Mouse (Mus musculus) liver, adult 2 months (tissue): Measurements from ENCODE around the gene Bcat1.

ENCODE experiments used
- CTCF ChIP-seq: fragments of 200-500 bp; IDR thresholded peaks from 2 replicates; pipeline ENCODE4 v1.5.1; 2011; ENCODE audit warnings: low read depth, low read length, control low read depth
- POLR2A ChIP-seq: fragments of 200-500 bp; IDR thresholded peaks from 2 replicates; pipeline ENCODE4 v1.6.1; 2011; ENCODE audit warnings: low read length, control low read depth; ENCODE audit not compliant: insufficient read depth; ENCODE audit errors: extremely low read depth

DNA sequence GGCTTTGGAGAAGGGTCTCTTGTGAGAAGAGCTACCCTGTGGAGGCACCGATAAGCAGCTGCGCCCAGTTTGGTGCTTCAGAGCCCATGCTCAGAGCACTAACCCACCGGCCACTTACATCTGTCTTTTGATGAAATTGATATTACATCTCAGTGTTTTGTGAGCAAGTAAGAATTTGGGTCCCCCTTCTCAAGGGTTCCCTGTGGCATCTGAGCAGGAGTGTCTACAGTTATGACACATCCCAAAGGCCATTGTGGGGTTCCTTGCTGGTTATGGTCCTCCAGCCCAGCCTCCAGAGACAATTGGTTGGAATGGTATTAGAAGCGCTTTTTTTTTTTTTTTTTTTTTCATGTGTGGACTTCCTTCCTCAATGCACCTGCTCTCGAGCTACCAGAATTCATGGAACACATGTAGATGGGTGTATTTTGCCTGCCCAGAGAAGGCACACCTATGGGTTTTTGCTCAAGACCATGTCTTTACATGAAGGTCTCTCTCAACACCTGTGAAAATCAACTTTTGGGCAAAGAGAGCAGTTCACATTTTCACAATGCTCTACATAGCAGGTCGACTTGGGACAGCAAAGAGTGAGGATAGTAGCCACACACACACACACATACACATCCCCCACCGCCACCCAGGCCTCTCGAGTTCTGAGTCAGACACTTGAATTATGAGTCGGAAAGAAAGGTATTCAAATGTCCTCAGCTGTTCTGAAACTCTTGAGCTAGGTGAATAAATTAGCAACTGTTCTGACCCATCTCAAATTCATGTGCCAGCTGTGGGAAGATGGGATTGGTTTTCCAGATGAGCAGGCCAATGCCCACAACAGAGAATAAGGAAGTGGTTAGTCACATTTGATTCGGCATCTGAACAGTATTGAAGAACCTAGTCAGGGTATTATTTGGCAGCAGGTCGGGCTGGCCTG lies 47.4 kb upstream of the Bcat1 start:
- TF ChIP-seq CTCF = no peak
- TF ChIP-seq POLR2A = no peak
